In the genomic region with DNA sequence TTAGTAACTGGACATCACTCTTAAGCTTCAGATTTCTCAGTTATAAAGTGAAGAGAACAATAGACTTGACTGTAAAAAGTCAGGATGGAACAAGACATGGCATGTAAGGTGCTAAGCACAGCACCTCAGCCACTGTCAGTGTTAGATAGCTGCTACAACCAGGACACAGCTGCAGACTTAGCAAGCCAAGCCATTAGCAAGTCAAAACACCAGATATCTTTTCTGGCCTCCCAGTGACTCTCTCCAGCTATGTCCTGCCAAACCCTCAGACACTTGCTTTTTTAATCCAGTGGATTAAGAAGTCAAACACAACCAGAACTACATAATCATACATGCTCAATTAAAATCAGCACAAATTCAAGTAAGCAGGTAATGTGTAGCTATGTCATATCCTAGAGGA, we compare ENCODE assay signal across 25 mouse cellular contexts.
"Had no signal": no experiment of that assay in that cellular context is flagged by ENCODE, and none has a peak within 500 bp of the region (broad histone marks: within the 10 kb centered on the region; RNA-seq: fewer than 3 reads in every experiment).

No protein-coding gene starts in this region.

- H3K27me3 ChIP-seq: hindbrain, embryonic 13.5 days; hindbrain, embryonic 15.5 days; kidney, embryonic 15.5 days; limb, embryonic 13.5 days; limb, embryonic 15.5 days; liver, embryonic 12.5 days had no signal

- H3K9me3 ChIP-seq: hindbrain, embryonic 13.5 days; hindbrain, embryonic 15.5 days; kidney, embryonic 15.5 days; limb, embryonic 13.5 days; limb, embryonic 15.5 days; liver, embryonic 12.5 days had no signal

- ATAC-seq: forebrain, postnatal 0 days; hindbrain, postnatal 0 days; intestine, embryonic 16.5 days; liver, embryonic 12.5 days had no signal

- H3K4me2 ChIP-seq: hindbrain, embryonic 13.5 days; hindbrain, embryonic 15.5 days; kidney, embryonic 15.5 days; limb, embryonic 13.5 days; limb, embryonic 15.5 days; liver, embryonic 12.5 days had no signal

- H3K4me3 ChIP-seq: gastrocnemius, adult 2 months; heart, adult 2 months; hindbrain, embryonic 13.5 days; hindbrain, embryonic 15.5 days; kidney, embryonic 15.5 days; limb, embryonic 13.5 days; limb, embryonic 15.5 days; liver, embryonic 12.5 days had no signal

- H3K9ac ChIP-seq: forebrain, postnatal 0 days; hindbrain, embryonic 13.5 days; hindbrain, embryonic 15.5 days; kidney, embryonic 15.5 days; limb, embryonic 13.5 days; limb, embryonic 15.5 days; liver, embryonic 12.5 days; liver, embryonic 14.5 days had no signal

- H3K27ac ChIP-seq: gastrocnemius, adult 2 months; heart, adult 2 months; hindbrain, embryonic 13.5 days; hindbrain, embryonic 15.5 days; hindbrain, postnatal 0 days; kidney, embryonic 15.5 days; kidney, postnatal 0 days; limb, embryonic 13.5 days; limb, embryonic 15.5 days; liver, embryonic 12.5 days; liver, embryonic 14.5 days had no signal

- H3K36me3 ChIP-seq: hindbrain, embryonic 13.5 days; hindbrain, embryonic 15.5 days; kidney, embryonic 15.5 days; limb, embryonic 13.5 days; limb, embryonic 15.5 days; liver, embryonic 12.5 days had no signal

- H3K4me1 ChIP-seq: hindbrain, embryonic 13.5 days; hindbrain, embryonic 15.5 days; kidney, embryonic 15.5 days; limb, embryonic 13.5 days; limb, embryonic 15.5 days; liver, embryonic 12.5 days had no signal

- DNase-seq: forebrain, postnatal 0 days; gastrocnemius, adult 2 months; gastrocnemius, postnatal 10 days; gastrocnemius, postnatal 25 days; heart, adult 2 months; heart, postnatal 14 days; kidney, adult 11 months; kidney, adult 2 months; kidney, adult 9 months; kidney, postnatal 14 days; kidney, postnatal 36 days; layer of hippocampus, adult 9-11 months; layer of hippocampus, postnatal 36 days; left cerebral cortex, postnatal 4 days; lung, adult 18-20 months had no signal
